Mouse (Mus musculus) urinary bladder, adult 18-20 months (tissue): Measurements from ENCODE around the gene Ccpg1.

ENCODE experiments used
- DNase-seq, 2 experiments: peaks; one replicate each; pipeline ENCODE4 v3.0.0; 2022; ENCODE audit warnings: low spot score in 2 of 2, mixed read lengths in 2 of 2

The Ccpg1 gene

DNA sequence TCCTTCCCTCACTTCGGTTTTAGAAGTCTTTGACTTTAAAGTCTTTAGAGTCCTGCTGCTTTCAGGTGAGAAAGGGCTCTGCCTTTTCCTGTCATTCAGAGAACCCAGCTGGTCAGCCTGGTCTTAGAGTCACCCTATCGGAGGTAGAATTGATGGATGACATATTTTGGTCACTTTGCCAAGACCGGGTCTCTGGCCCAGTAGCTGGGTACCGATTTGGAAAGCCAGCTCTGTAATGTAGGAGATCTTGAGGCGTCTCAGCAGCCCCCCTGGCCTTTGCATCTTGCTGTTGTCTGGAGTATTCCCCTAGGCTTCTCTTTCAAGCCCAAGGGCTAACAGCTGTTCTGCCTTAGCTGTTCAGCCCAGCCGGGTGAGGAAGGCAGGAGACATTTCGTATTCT lies 60.0 kb downstream of the Ccpg1 start:
- no peak for DNase-seq

DNA sequence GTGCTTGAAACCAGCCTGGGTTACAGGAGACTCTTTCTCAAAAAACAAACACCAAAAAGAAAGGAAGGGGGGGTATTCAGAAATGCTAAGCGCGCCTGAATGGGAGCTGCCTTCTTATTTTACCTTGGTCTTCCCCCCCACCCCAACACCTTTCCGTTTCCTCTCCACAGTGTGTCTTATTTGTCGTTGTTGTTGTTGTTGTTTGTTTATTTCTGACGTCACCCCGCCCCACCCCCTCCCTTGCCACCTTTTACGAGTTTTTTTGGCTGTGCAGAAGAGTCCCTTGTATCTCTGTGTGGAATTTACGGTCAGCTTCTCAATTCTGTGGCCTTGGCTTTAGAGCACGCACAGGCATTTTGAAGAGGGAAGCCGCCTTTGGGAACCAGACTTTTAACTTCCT lies 60.5 kb downstream of the Ccpg1 start:
- no peak for DNase-seq

DNA sequence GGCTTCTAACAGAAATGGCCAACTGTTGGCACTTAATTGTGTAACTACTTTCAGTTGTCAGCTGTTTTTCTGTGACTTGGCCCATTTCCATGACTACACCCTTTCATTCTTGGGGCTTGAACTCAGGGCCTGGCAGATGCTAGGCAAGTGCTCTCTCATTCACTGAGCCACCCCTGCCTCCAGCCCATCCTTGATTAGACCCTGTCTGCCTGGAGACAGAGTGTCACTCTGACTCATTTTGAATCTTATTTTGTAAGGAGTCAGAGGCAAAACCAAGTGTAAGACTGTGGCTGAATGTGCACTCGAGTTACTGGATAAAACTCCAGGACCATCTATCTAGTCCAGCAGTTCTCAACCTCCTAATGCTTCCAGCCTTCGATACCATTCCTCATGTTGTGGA lies 62.7 kb downstream of the Ccpg1 start:
- DNase-seq, result no peak

DNA sequence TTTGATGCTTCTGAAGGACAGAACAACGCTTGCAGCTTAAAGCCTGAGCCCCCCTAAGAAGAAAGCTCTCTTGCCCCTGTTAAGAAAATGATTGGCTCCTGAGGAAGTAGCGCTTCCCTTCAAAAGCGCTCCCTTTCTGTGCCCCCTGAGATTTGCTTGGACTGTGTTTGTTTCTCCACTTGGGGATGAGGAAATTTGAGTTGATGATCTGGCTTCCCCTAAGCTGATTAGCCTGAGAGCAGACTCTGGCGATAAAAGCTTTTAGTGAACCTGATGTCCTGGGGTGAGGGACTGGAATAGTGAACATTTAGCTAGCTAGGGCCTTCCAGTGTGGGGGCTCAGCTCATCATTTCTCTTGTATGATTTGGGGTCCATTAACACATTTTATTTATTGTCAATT lies 63.7 kb downstream of the Ccpg1 start:
- DNase-seq, result no peak

DNA sequence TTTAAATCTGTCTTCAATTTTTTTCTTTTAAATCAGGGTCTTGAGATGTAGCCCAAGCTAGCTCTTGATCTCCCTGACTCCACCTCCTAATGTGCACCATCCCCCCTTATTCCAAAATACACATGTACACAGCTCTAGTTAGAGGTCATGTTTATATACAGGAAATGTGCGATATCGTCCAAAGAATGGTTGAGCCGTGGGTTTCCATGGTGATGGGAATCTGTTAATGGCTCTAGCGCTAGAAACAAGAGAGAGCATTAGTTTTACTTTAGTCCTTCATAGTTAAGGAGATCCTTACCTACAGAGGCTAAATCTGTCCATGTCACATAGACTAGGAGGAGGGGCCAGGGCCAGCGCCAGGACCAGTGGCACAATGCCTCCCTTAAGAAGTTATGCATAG lies 64.6 kb downstream of the Ccpg1 start:
- no peak for DNase-seq

DNA sequence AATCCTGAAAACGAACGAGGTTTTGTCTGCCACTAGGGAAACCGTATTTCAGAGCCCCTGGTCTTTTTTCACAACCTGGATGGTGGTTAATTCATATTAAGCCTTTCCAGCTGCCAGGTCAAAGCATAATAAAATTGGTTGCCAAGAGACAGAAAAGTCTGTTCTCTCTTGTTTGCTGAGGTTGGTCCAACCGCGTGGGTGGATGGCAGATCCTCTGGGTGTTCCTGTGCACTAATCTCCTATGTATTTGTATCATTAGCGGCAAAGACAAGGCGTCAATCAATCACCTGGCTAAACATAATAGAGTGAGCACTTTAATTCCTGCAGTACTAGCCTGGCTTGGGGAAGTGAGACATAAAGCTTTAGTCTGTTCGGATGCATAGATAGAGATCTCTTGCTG lies 65.4 kb downstream of the Ccpg1 start:
- DNase-seq, result no peak

DNA sequence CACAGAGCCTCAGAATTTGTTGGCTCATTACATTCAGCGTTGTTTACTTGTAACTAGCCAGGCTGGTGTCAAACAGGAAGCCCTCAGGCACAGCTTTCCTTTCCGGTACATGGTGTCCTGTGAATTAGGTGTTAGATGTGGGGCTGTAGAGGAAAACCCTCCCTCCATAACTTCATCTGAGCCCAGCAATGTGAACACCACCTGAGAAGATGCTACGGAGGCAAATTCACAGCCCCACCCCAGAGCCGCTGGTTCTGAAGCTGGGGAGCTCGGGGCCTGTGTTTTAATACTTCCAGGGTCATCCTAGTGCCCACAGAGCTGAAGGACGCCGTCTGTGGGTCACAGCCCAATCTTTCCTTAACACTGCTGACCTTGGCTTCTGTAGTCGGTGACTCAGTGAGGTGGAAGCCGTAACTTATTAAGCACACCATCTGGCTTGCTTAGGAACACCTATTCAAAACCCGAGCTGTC lies 70.2 kb downstream of the Ccpg1 start:
- no peak for DNase-seq

DNA sequence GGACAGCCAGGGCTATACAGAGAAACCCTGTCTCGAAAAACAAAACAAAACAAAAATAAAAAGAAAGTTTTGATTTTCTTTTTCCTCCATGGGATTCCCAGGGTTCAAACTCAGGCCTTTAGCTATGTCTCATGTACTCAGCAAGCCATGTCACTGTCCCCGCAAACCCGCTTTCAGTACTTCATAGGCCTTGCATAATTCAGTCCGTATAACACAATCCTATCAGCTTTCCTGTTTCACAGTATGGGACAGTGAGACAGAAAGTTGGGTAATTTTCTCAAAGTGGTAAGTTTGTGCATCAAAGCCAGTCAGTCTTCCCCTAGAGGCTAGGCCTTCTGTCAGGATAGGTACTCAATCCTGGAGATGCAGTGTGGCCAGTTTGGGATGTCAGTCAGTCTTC lies 74.0 kb downstream of the Ccpg1 start:
- no peak for DNase-seq

DNA sequence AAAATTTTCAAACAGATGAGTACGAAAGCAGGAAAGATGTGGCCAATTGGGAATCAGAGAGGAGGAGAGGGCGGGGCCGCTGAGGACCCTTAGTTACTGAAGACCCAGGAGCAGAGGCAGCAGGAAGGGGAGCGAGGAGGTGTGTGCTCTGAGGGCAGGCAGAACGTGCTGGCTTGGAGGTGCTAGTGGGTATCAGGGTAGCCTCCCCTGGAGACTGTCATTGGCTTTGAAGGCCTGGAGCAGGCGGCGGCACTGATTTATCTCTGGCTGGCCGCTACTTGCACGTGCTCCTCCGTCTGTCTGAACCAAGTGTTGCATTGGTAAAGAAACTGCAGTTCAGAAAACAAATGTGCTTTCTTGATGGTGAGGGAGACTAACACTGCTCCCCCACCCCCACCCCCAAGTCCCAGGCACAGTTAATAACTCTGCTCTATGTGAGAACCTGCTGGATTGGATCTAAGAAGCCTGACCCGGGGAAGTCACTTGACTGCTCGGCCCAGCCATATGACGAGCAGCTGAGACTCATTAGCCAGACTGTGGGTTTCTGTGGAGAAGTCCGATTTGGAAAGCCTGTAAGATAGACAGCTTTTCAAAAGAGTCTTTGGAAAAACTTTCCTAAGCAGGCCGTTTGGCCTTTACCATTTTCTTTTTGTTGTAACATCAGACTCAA lies 78.5 kb downstream of the Ccpg1 start:
- no peak for DNase-seq
